Mouse (Mus musculus): ENCODE measurements around the gene Exoc3l. TPM values are rescaled to one million over a fixed set of nuclear protein-coding genes. Genes with fewer than 3 reads are reported as not detected.

Exoc3l gene
- total RNA-seq, 4 experiments from 2014 or later = 1.4 to 2.2 (median 1.8) TPM

DNA sequence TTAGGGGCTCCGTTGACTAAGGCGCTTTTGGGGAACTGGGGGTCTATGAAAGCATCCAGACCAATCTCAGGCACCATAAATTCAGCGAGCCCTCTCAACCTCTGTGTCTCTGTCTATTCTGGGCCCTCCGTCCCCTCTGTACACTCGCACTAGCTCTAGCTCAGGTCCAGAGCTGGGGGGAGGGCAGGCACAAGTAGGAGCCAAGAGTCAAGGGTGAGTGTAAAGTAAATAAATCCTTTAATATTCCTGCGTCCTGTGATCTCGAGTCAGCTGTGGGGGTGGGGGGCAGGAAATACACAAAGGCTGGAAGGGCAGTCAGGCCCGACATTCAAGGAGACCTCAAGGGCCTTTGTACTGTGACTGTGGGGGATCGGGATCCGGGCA is 26.8 kb downstream of the Exoc3l start:
- DNase-seq (ENCODE audit: low spot score in 2 of 2) = no peak

DNA sequence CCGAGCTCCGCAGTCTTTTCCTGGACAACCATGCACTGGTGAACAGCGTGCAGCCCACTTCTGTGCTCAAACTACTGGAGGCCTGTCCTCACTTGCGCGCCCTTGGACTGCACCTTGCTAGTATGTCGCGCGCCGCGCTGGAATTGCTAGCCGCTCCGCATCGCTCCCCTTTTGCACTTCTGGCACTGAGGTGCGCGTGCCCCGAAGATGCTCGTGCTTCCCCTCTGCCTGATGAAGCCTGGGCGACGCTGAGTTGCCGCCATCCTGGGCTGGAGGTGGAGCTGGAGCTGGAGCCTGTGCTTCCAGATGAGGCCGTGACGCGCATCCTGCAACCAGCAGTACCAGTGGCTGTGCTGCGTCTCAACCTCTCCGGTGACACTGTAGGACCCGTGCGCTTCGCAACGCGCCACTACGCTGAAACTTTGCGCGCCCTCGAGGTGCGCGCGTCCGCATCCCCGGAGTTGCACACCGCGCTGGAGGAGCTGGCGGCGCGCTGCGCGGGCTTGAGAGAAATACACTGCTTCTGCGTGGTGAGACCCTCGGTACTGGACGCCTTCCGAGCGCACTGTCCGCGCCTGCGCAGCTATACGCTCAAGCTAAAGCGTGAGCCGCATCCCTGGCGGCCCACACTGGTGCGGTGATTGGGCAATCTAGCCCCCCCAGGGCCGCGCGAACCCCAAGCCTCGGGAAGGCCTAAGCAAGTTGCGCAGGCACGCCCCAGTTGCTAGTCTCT is 27.4 kb downstream of the Exoc3l start:
- peak in 1 of 2 experiments; percentile 89 for DNase-seq (ENCODE audit: low spot score in 2 of 2)

DNA sequence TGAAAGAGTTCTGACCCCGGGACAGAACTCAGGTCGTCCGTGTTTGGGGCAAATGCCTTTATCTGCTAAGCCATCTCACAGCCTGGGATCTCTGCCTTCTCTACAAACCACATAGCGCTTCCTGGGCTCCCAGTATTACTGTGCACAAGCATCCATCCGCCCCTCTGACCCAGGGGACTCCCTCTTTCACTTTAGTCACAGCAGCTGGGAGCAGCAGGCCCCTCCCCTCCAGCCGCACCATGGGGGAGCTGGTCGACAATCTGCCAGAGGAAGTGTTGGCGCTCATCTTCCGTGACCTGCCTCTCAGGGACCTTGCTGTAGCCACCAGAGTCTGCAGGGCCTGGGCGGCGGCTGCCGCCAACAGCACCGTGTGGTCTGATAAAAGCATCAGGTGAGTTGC is 29.1 kb downstream of the Exoc3l start:
- no peak for DNase-seq (ENCODE audit: low spot score in 2 of 2)

DNA sequence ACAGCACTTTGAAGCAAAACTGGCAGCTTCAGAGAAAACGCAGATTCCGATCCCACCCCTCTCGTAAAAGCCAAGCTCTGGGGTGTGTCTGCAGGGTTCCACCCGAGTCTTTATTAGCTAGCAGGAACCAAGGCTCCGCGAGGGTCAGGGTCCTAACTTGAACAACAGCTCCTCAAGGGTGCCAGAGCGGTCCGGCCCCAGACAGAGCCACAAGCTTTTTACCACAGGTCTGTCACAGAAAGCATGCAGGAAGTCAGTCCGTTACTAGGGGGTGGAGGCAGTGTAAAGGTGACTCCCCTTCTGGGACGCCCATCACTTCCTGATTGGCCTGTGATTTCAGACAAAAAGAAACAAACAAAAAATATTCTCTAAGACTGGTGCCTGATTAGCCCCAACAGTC is 30.8 kb downstream of the Exoc3l start:
- DNase-seq (ENCODE audit: low spot score in 2 of 2) = no peak

DNA sequence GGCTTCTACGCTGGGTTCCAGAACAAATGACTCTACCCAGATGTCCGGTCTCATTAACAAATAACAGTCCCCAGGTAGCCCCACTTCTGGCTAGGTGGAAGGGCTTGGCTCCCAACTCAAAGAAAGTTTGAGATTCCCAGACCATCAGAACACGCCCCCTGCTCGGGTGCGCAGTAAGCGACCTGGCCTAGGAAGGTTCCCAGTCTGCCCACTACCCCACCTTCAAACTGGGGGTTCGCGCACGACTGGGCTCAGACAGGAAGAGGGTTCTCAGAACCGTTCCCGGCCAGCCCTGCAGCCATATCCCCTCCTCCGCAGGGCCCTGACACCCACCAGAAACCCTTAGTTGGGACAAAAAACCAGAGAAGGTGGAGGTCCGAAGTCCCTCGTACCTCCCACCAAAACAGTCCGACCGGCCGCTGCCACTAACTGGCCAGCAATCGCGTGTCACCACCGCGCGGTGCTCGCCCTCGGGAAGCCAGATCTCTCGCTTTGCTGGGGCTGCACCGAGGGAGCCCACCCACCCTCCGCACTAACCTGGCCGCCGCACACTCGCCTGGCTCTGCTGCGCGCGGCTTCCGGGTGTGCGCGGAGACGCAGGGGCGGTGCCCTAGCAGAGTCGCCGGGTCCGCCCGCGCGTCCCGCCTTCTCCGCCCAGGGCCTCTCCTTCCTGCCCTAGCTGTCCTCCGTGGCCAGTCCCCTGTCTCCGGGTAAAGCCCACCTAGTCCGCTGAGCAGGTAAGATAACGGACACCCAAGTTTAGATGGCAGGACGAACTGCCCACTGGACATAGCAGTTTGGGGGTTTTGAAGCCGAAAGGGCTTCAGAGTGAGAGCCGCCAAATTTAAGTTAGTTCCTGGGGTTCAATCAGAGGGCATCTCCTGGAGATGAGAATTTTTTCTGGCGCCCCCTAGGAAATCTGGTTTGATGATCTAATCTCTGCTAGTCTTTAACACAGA is 31.6 kb downstream of the Exoc3l start, which contains the start of the genes Tradd and Fbxl8:
Gene Tradd (minus strand): TSS at position 586 of the 959 bp plus-strand sequence.
Gene Fbxl8 (plus strand): TSS at position 625 of the 959 bp plus-strand sequence.
- no peak for DNase-seq (ENCODE audit: low spot score in 2 of 2)

DNA sequence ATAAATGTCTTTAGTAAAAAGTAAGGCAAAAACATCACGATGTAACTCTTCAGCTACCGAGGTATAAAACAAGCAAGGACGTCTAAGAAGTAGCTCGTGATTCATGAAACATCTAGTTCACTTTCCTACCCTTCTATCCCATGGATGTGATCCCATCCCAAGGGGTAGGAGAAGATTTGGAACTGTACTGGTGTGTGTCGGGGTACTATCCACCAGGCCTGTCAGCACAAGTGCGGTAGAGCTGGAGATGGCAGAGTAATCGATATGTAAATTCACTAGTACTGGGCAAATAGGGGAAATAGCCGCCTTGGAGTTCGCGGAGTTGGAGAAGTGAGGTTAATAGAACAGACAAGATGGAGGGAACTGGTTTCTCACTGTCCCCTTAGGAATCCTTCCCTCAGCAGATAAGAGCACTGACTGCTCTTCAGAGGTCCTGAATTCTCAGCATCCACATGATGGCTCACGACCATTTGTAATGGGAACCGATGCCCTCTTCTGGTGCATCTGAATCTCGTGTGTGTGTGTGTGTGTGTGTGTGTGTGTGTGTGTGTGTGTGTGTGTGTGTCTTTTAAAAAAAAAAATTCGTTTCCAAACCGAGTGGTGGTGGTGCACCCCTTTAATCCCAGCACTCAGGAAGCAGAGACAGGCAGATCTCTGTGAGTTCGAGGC is 32.5 kb downstream of the Exoc3l start:
- no peak for DNase-seq (ENCODE audit: low spot score in 2 of 2)

DNA sequence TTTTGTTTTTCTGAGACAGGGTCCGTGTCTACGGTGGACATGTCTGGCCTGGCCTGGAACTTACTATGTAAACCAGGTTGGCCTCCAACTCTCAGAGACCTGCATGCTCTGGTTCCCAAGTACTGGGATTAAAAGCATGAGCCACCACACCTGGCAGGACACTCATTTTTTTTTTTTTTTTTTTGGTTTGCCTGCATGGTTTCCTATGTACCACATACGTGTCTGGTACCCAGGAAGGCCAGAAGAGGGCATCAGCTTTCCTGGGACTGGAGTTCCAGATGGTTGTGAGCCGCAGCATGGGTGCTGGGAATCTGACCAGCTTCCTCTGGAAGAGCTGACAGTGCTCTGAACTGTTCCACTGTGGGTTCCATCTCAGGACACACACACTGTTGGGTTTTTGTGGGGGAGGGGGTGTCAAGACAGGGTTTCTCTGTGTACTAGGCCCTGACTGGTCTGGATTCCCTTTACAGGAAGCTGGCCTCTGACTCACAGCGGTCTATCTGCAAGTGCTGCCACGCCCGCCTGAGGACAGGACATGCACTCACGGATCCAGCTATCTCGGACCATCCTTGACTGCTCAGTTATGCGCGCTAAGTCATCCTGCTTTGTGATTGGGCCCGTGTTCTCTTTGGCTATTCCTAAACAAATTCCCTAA is 34.4 kb downstream of the Exoc3l start:
- no peak for DNase-seq (ENCODE audit: low spot score in 2 of 2)

DNA sequence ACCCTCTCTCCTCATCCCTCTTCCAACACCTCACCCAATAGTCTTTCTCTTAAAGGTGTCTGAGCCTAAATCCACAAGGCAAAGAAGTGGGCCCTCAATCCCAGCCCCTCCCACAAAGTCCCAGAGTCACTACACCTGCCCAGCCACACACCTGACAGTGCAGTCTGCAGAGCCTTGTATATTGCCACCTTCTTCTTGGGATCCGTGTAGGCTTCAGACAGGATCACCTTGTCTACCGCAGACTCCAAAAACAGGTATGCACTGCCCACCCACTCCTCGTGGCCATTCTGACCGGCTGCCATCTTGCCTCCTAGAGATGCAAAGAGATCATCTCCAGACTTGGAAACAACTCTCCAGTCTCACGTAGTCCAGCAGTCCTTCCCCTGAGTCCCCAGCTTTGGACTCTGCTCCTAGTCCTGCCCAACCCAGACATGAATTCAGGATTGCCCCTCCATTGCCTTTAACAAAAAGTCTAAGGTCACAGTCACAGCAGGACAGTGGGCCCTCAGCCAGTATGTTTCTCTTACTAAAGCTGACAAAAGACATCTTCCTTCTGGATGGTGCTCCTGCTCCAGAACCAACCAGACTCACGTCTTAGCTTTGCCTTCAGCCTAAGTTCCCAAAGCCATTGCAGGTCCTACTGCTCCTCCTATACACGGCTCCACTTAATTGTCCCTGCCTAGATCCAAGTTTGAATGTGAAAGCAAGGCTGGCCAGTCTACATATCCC is 35.4 kb downstream of the Exoc3l start:
- DNase-seq (ENCODE audit: low spot score in 2 of 2) = no peak

DNA sequence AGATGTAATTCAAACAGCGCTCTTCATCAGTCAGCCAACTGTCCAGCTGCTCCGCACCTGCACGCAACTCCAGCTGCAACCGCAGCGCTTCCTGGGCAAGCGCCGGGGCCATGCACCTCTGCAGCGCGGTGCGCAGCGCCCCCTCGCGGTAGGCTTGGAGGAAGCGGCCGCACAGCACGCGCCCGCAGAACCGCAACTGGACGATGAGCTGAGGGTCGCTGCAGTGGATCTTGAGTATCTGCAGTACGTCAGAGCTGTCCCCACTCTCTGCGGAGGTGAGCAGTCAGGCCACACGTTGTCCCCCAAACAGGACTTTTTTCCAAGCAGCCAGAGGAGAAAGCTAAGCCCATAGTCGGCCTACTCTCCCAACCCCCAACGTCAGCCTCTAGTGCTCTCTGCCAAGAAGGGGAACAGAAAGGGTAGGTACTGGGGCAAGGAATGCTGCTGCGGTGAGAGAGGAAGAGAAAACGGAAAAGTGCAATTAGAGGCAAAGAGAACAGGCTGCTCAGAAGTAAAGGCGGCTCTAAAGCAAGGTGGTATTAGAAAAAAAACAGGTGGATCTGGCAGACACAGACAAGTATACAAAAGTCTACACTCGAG is 36.1 kb downstream of the Exoc3l start:
- DNase-seq (ENCODE audit: low spot score in 2 of 2) = no peak

DNA sequence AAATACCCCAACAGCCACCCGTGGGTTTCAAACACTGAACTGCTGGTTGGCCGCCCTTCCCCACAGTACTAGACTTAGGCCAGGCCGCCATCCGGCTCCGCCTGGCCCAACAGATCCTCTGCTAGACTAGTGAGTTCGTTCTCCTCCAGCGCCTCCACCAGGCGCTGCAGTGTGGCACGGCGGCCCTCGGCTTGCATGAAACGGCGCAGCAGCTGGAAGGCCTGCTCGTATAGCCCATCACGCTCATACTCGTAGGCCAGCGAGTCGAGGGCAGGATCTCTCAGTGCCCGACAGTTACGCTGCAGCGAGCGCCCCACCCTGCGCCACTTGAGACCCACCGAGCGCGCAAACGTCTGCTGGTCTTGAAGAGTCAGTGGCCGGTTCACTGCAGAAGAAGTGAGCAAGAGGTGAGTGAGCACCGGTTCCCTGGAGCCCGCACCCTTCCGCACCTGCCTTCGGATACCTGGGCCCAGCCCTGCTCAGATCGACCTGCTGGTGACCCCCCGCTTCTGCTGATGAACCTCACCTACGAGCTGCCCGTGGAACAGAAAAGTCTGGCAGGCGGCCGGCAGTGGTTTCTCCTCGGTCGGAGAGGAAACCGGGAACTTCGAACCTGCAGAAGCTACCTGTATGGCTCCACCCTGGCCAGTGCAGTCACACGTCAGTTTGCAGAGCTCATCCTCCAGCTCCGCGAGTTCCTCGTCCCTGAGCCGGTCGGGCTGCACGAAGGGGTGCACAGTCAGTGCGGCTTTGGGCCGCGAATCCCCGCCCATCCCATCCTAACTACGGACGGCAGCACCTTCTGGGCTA is 36.8 kb downstream of the Exoc3l start:
- no peak for DNase-seq (ENCODE audit: low spot score in 2 of 2)

DNA sequence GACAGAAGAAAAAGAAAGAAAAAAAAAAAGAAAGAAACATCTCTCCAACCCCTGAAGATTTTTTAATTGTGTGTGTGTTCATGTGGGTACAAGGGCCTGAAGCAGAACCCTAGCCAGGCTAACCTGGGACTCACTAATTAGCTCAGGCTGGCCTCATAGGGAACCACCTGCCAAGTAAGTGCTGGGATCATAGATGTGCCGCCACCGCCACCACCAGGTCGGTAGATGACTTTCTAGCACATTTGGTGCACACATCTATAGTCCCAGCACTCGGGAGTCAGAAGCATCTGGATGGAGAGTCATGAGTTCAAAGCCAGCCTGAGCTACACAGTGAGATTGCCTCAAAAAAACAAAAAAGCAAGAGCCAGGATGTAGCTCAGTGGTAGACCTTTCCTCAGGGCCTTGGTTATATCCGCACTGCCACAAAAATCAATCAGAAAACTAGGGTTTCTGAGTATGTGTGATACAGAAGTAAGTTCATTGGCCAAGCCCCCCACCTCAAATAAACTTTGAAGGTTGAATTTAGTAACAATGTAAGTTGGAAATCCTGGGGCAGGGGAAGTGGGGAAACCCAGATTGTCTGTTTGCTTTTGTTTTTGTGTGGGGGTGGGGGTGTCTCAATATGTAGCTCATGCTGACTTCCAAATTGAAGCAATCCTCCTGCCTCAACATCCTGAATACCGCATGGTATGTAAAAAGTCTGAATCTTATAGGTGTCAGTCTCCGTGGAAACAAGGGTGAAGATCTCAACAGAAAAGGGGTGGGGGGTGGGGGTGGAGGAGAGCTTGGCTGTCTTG is 38.4 kb downstream of the Exoc3l start:
- no peak for DNase-seq (ENCODE audit: low spot score in 2 of 2)

DNA sequence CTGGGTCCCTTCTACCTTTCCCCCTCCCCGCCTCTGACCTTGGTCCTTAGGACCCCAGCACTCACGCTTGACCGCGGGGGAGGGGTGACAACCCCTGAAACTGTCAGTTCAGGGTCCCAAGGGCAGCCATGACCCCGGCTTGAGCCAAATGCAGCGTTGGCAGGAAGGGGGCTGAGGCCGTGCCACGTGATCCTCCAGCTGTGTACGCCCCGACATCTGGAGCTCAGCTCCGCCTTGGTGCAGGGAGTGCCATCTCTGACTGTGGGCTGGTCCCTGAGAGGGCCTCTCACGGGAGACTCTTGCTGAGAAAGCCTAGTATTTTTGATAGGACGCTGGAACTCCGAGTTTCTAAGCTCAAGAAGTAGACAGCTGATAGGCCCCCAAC is 40.9 kb downstream of the Exoc3l start, which contains the start of gene B3gnt9:
Gene B3gnt9 (minus strand): TSS at position 188 of the 385 bp plus-strand sequence.
- DNase-seq (ENCODE audit: low spot score in 2 of 2) = no peak

DNA sequence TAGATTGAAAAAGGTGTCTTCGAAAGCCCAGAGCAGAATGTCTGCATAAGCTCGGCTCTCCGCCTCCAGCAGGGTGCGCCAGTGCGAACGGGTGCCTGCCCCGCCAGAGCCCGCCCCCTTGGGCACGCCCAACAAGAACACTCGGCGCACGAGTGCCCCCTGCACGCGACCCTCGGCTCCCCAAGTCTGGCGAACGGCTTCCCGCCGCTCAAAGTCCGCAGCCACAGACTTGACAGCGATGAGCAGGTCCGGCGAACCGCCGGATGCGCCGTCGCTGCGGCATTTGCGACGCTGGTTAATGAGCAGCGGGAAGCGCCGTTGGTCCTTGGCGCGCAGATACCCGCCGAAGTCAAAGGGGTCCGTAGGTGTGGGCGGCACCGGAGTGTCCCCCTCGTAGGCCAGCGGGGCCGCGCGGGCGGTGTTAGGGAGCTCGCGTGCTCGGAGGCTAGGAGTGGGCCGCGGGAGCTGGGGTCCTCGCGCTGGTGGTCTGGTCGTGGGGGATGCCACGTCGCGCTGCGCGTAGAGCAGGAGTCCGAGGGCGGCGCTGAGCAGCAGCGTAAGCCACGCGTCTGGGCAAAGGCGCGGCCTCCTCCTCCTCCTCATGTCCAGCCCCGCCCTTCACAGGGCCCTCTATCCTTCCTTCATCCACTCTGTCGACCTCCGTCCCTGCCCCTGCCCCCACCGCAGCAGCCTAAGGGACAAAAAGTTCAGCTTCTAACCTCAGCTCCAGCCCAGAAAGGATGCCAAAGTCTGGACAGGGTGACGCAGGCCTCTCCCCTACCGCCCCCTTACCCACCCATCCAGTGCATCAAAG is 41.5 kb downstream of the Exoc3l start:
- DNase-seq (ENCODE audit: low spot score in 2 of 2) = peak; percentile 74 to 82

DNA sequence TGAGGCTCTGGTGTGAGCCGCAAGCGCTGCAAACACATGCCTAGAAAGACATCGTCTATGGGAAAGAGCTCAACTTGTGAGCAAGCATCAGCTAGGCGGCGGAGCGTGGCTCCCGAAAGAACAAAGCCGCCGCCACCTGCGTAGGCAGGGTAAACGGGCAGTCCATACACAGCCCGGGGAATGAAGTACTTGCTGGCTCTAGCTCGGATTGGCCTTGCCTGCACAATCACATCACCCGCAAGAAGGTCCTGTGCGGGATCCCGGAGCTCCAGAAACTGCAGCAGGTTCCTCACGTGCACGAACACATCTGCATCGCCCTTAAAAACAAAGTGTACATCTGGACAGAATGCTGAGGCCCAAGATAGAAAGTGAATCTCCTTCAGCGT is 42.1 kb downstream of the Exoc3l start:
- DNase-seq (ENCODE audit: low spot score in 2 of 2) = no peak

DNA sequence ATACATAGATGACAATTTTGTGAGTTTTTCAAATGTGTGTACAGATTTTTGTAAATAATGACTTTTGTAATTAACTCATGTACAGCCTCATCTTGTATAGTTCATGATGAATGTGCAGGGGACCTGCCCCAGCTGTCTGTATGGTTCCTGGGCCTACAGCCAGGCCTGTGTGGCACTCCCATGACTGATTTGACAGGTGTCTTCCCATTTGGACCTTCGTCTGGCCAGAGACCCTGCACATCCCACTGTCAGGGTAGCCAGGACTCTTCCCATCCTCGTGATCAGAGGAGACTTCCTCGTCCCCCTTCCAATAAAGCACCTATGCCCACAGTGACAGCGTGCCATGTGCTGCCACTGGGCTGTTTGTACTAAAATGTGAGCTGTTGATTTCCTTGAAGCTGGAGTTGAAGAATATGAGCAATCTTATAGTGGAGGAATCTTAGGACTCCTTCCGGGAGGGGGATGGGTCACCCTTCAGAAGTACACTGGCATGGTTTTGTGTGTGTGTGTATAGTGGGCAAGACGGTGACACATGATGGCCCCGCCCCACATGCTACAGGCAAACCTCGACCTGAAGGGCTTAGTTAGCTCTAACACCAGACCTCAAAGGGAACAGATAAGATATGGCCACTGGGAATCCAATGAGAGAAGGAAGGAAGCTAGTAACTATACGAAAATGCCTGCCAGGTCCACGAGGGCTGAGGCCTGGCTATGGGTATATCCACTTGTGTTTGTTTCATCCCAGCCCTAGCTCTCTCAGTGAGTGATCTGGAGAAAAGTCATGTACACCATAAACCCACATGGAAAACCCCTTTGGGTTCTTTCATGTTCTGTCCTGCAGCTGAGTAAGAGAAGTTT is 43.0 kb downstream of the Exoc3l start:
- DNase-seq (ENCODE audit: low spot score in 2 of 2) = no peak

DNA sequence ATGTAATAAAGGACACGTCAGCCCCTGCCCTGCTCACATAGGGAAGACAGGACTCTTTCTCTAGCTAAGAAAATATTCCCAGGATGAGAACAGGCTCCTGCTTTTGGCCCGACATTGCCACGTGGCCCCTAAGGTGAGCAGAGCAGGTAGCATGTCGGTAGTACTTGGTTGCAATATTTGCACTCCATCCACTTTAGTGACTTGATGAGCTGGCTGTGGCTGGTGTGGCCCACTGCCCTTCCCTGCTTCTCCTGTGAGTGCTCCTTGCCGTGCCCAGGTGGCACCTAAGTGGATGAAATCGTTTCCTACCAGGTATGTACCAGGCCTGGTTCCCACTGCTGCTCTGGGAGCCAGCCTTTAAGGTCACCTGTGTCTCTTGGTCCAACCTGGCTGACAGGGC is 43.9 kb downstream of the Exoc3l start:
- no peak for DNase-seq (ENCODE audit: low spot score in 2 of 2)

DNA sequence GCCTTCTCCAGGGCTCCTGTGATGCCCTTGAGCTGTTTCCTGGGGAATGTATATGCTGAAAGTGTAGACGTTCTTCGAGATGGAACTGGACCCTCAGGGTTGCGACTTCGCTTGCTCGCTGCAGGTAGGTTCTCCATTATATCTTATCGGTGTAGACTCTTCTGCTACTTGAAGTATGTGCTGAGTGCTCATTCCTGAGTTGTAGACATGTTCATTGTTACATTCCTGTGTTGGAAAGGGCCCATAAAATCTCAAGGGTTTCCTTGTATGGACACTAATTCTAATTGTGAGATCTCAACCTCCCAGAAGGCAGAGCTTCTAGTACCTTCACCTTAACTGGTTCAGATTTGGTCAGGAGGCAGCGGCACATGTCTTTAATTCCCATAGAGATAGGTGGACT is 54.9 kb downstream of the Exoc3l start:
- no peak for DNase-seq (ENCODE audit: low spot score in 2 of 2)
